Mouse (Mus musculus) thymus, adult 18-20 months (tissue): Measurements from ENCODE around the gene Spcs1.

ENCODE experiments used
- DNase-seq, 2 experiments: peaks; one replicate each; pipeline ENCODE4 v3.0.0; 2022; ENCODE audit warnings: mixed read lengths in 2 of 2

Gene Spcs1

GRCm38 (mm10) chr14:30949986-30950385, 51.5 kb downstream of the Spcs1 start:
- no peak for DNase-seq
